Mouse (Mus musculus): ENCODE data around the gene Syt2. TPM values are rescaled to one million over a fixed set of nuclear protein-coding genes. Genes with fewer than 3 reads are reported as not detected.

Syt2 gene
- total RNA-seq, 2 experiments from 2014 or later: 63.0 to 81.5 TPM

DNA sequence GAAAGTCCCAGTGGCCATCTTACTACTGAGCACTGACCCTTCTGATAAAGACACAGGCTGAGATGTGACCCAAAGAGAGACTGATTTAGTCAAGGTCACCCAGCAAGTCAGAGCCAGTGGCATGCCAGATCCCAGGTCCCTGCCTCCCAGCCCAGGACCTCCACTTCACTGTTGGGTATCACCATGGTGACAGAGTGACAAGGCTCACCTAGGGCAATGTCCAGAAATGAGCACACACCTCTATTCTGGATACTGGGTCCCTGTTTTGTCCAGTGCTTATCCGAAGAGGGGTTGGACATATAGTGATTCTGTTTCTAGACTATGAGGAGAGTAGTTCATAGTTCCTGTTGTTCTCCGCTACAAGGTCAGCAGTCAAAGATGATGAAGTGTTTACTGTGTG lies 56.8 kb downstream of the Syt2 start:
- no peak for DNase-seq (ENCODE audit: low spot score in 2 of 2)

- peak in 1 of 2 experiments; percentile 39 for DNase-seq (ENCODE audit: low spot score in 2 of 2)
These were observed 58.2 kb downstream of the Syt2 start for GRCm38 (mm10) chr1:134704396-134705306.

GRCm38 (mm10) chr1:134706549-134706948 lies 60.1 kb downstream of the Syt2 start:
- DNase-seq (ENCODE audit: low spot score in 2 of 2): no peak

GRCm38 (mm10) chr1:134707516-134707915 lies 61.0 kb downstream of the Syt2 start:
- DNase-seq (ENCODE audit: low spot score in 2 of 2): no peak

GRCm38 (mm10) chr1:134708274-134708673 lies 61.8 kb downstream of the Syt2 start:
- no peak for DNase-seq (ENCODE audit: low spot score in 2 of 2)

- DNase-seq (ENCODE audit: low spot score in 2 of 2): peak; percentile 56 to 58
These were observed 62.4 kb downstream of the Syt2 start for GRCm38 (mm10) chr1:134708801-134709385.

GRCm38 (mm10) chr1:134709411-134710306 lies 63.2 kb downstream of the Syt2 start:
- DNase-seq (ENCODE audit: low spot score in 2 of 2): no peak

- no peak for DNase-seq (ENCODE audit: low spot score in 2 of 2)
These were observed 64.6 kb downstream of the Syt2 start for GRCm38 (mm10) chr1:134711061-134711460.

DNA sequence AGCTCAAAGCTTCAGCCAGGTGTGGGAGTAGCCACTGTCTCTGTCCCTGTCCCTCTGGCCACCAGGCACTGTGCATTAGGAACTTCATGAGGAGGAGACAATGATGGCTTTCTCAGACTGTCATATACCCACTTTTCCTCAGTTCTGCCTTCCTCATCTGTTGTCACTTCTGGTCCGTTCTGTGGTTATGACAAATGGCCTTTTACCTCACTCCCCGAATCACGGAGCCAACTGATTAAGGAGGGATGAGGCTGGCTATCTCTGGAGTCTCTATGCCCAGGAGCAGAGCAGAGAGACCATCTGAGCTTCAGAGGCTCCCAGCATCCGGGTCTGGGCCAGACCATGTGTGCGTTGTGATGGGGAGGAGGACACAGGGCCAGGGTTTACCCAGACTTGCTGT lies 65.2 kb downstream of the Syt2 start:
- no peak for DNase-seq (ENCODE audit: low spot score in 2 of 2)

DNA sequence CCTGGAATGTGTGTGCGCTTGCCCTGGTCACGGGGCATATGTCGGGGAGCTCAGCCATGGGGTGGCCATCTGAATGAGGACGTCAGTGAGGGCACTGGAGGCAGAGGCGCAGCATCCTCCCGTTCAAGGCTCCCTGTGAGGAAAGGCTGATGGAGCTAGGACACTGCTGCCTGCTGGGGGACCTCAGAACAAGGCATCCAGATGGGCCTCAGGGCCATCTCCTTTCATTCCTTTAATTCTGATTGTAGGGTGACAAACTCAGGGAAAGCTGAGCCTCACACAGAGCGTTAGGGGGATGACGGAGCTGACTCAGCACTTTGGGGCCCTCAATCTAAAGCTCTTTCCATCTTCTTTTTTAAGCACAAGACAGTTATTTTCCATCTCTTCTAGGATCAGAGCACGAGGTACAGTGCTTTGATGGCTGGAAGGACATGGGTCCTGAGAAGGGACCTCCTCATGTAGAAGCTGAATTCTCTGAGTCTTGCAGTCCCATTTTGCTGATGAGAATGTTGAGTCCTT lies 66.4 kb downstream of the Syt2 start:
- DNase-seq (ENCODE audit: low spot score in 2 of 2): no peak

DNA sequence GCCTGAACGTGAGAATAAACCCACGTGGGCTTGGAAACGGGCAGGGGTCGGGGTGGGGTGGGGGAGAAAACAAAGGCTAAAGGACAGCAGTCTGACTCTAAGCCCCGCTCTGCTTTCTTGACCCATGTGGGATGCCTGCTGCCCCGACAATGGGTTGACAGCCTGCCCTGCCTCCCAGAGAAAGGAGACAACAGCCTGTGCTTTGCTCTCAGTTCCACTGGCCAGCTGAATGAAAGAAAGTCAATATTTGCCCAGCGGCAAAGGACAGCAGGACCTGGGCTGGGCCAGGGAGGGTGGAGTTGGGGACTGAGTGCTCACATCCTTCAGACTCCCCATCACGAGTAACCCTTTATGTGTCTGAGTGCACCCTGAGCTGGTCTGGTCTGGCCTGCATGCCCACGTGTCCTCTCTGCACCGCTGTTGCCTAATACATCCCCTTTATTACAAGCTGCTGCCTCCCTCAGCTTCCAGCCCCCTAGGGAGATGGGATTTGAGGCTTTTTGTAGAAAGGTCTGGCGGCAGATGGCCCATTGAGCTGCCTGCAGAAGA lies 67.0 kb downstream of the Syt2 start:
- no peak for DNase-seq (ENCODE audit: low spot score in 2 of 2)

- DNase-seq (ENCODE audit: low spot score in 2 of 2): no peak
These were observed 67.7 kb downstream of the Syt2 start for GRCm38 (mm10) chr1:134714166-134714565.

GRCm38 (mm10) chr1:134715092-134715491 lies 68.6 kb downstream of the Syt2 start:
- no peak for DNase-seq (ENCODE audit: low spot score in 2 of 2)

- DNase-seq (ENCODE audit: low spot score in 2 of 2): no peak
These were observed 73.3 kb downstream of the Syt2 start for GRCm38 (mm10) chr1:134719718-134720304.

DNA sequence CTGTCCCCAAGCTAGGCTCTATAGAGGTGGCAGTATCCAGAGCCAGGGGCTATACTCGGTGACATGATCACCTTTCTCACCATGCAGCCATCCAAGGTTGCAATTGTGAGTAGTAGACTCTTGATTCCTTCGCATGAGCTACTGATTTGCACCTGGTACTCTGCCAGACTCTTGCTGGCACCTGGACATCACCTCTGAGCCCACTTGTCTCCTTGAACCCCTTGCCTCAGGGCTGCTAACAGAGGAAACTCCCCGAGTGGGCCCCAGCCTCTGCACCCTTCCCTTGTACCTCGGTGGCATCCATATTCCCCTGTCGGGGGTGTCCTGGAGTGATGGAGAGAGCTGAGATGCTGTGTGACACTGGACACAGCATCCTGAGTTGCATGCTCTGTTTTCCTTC lies 75.0 kb downstream of the Syt2 start:
- DNase-seq (ENCODE audit: low spot score in 2 of 2): no peak

DNA sequence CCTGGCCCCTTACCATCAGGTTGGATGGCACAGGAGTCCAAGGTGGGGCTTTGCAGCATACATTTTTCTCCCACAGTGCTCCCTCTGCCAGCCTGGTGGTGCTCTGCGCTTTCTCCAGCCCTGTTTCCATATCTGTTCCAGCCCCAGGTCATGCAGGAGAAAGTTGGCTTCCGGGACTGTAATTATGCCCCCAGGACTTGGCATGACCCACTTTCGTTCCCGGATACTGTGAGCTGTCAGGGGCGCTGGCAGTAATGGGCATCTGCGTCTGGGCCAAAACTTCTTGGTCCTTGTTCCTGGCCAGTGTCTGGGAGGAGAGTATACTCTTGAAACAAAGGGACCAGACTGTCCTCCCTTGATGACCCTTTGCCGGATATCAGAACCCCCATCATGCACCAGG lies 76.4 kb downstream of the Syt2 start:
- no peak for DNase-seq (ENCODE audit: low spot score in 2 of 2)

DNA sequence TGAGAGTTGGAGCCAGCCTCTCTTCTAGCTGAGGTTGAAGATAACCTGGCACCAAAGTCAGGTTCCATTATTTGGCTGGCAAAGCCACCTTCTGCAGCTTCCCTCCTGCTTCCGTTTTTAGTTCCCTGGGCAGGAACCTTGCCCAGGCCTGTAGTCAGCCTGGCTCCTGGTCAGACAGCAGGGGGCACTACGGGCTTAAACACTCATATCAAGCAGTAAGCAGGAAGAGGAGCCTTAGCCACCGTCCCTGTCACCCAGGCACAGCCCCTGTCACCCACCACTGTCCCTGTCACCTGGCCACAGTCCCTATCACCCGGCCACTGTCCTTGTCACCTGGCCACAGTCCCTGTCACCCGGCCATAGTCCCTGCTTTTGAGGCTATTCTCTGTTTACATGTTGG lies 78.8 kb downstream of the Syt2 start:
- DNase-seq (ENCODE audit: low spot score in 2 of 2): peak; percentile 41 to 48

DNA sequence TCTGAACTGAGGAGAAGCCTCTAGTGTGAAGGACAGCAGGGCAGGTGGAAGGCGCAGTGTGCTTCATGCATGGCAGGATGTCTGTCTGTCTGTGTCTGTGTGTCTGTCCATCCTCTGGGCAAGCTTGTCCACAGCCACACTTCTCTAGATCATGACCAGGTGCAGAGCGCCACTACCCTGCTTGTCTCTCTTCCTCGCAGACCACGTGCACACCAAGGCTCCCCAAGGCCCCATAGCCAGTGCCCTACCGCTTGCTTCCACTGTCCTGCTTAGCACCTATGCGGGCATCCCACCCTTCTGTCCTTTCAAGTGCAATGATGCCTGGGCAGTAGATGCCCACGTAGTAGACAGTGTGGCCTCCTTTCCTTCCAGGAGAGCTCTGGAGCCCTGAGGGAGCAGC lies 80.0 kb downstream of the Syt2 start:
- no peak for DNase-seq (ENCODE audit: low spot score in 2 of 2)

DNA sequence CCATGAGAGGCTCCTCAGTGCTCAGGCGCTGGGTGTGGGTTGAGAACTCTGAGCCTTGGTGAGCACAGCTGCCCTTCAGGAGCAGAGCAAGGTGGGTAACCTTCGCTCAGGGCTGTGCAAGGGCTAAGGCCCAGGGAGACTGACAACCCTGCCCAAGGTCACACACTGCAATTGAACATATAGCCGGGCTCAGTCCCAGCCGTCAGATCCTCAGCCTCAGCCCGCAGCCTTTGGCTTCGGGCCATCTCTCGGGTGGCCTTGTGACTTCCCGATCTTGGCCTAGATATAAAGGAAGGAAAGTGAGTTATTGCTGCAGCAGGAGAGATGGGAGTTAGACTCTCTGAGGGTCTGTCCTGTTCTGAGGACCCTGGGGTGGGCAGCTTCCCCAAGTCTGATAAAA lies 80.8 kb downstream of the Syt2 start:
- DNase-seq (ENCODE audit: low spot score in 2 of 2): no peak

DNA sequence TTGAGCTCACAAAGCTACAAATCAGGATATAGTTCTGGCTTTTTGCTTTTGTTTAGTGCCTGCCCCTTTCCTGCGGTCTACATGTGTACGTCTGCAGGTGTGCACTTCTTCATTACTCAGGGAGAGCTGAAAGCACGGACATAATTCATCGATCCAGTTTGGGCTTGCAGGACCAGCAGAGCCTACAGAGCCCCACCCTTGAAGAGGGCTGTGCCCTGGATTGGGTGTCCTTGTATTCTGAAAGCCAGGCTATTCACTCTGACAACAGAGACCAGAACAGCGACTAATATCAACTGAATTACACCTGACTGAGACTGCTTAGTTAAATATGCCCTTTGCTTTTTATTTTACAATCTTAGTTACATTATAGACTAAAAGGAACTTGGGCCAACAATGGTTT lies 87.2 kb downstream of the Syt2 start:
- DNase-seq (ENCODE audit: low spot score in 2 of 2): no peak

GRCm38 (mm10) chr1:134737463-134737862 lies 91.0 kb downstream of the Syt2 start:
- DNase-seq (ENCODE audit: low spot score in 2 of 2): no peak
